Mouse (Mus musculus) thymus, adult 2 months (tissue): ENCODE data around the gene Fam19a4.

Experiments used
- CTCF ChIP-seq: fragments of 200-500 bp; IDR thresholded peaks from 2 replicates; pipeline ENCODE4 v1.5.1; 2012; ENCODE audit warnings: mild to moderate bottlenecking, control low read depth, low read length, moderate library complexity, borderline replicate concordance; ENCODE audit not compliant: control insufficient read depth, poor library complexity, insufficient read depth; ENCODE audit errors: extremely low read depth
- POLR2A ChIP-seq: fragments of 200-500 bp; IDR thresholded peaks from 2 replicates; pipeline ENCODE4 v1.6.1; 2012; ENCODE audit warnings: mild to moderate bottlenecking, low read length, control low read depth, moderate library complexity; ENCODE audit not compliant: control insufficient read depth, poor library complexity, insufficient read depth; ENCODE audit errors: extremely low read depth

- TF ChIP-seq CTCF (no peak), POLR2A (no peak)
Observed at GRCm38 (mm10) chr6:97016018-97016417, 44.2 kb downstream of the Fam19a4 start.
